Mouse (Mus musculus): ENCODE results near the gene Ssr2. TPM values are rescaled to one million over a fixed set of nuclear protein-coding genes. Genes with fewer than 3 reads are reported as not detected.
"Not testable (repeated sequence)": the region's sequence is repeated elsewhere in the genome, so short reads cannot be mapped to it uniquely, and the experiment has no call there.

Gene Ssr2
- total and polyA plus RNA-seq, 3 experiments, result 65.3 to 80.0 (median 67.6) TPM

DNA sequence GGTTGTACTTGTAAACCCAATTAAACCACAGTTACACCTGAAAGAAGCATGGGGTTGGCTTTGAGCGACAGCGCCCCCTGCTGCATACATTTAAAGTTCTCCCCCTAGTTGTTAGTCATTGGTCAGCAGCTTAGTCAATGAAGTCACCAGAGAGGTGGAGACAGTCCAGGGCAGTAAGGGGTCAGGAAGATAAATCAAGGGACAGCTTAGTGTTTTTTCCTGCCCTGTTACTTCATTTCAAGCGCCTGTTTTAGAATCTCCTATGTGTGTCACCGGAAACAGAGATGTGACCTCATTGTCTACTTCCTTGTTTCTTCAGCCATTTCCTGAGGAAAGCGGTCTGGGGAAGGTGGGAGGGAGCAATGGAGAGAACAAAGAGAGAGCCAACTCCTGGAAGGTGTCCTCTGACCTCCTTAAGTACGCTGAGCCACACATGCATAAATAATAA, 28.1 kb downstream of the Ssr2 start:
- H3K4me3 ChIP-seq, result no peak overlapping the region
- 14% methylated on average over 6 of the region's 6 CpGs for WGBS

GRCm38 (mm10) chr3:88604863-88605262, 29.2 kb downstream of the Ssr2 start:
- H3K36me3 ChIP-seq (ENCODE audit: control insufficient read depth, insufficient read depth, low read length), result no peaks in the 10 kb centered on the region
- intact Hi-C loops (cut with DNase I), result no loop called here
- H3K4me3 ChIP-seq, result no peak overlapping the region
- H3K9ac ChIP-seq (ENCODE audit: low read depth, low read length), result no peak overlapping the region
- H3K4me1 ChIP-seq (ENCODE audit: control insufficient read depth, insufficient read depth, low read length), result peaks cover 4% of the 10 kb centered on the region
- TF ChIP-seq EP300 (IDR thresholded peaks at IDR 0.05; ENCODE audit: insufficient read depth, low read depth, low read length), result no peak
- no peak for TF ChIP-seq POLR2A (IDR thresholded peaks at IDR 0.05; ENCODE audit: insufficient read depth, low read depth, low read length)
- no peak for TF ChIP-seq CTCF (IDR thresholded peaks at IDR 0.05)
- DNase-seq, result no peak
- WGBS, result 92% methylated on average over 7 of the region's 7 CpGs
- no peaks in the 10 kb centered on the region for H3K27me3 ChIP-seq (ENCODE audit: control insufficient read depth, insufficient read depth, low read length)
- H3K79me2 ChIP-seq (replicated peaks; ENCODE audit: control insufficient read depth, insufficient read depth, low read length), result no peaks in the 10 kb centered on the region
- no peak overlapping the region for H3K27ac ChIP-seq

More for the DNA sequence above, 28.1 kb downstream of the Ssr2 start:
- intact Hi-C loops (cut with DNase I), result no loop called here
- TF ChIP-seq CTCF (IDR thresholded peaks at IDR 0.05) (peak; percentile 93), POLR2A (IDR thresholded peaks at IDR 0.05; ENCODE audit: insufficient read depth, low read depth, low read length) (no peak), EP300 (IDR thresholded peaks at IDR 0.05; ENCODE audit: insufficient read depth, low read depth, low read length) (0 out of 2 replicates have a peak, but pooled peaks have one; percentile 31)
- peak; percentile 75 to 76 for DNase-seq
- no peaks in the 10 kb centered on the region for H3K27me3 ChIP-seq (ENCODE audit: control insufficient read depth, insufficient read depth, low read length)
- peak overlapping the region; percentile 65 for H3K27ac ChIP-seq
- H3K4me1 ChIP-seq (ENCODE audit: control insufficient read depth, insufficient read depth, low read length), result peaks cover 3% of the 10 kb centered on the region
- H3K9ac ChIP-seq (ENCODE audit: low read depth, low read length), result no peak overlapping the region
- H3K36me3 ChIP-seq (ENCODE audit: control insufficient read depth, insufficient read depth, low read length), result no peaks in the 10 kb centered on the region
- no peaks in the 10 kb centered on the region for H3K79me2 ChIP-seq (replicated peaks; ENCODE audit: control insufficient read depth, insufficient read depth, low read length)

GRCm38 (mm10) chr3:88605666-88606065, 30.0 kb downstream of the Ssr2 start, which contains the start of gene Arhgef2:
Gene Arhgef2, plus strand, starts transcription at chr3:88605966.
- intact Hi-C loops (cut with DNase I), result loop anchor here (2.0 kb wide), 2 partner anchors 17 to 27 kb away; no protein-coding TSS in a partner anchor
- not testable (repeated sequence) for DNase-seq; H3K36me3 ChIP-seq (ENCODE audit: control insufficient read depth, insufficient read depth, low read length); H3K4me1 ChIP-seq (ENCODE audit: control insufficient read depth, insufficient read depth, low read length); H3K79me2 ChIP-seq (replicated peaks; ENCODE audit: control insufficient read depth, insufficient read depth, low read length); H3K9ac ChIP-seq (ENCODE audit: low read depth, low read length); H3K27me3 ChIP-seq (ENCODE audit: control insufficient read depth, insufficient read depth, low read length); H3K4me3 ChIP-seq; H3K27ac ChIP-seq
- 85% methylated on average over 2 of the region's 2 CpGs for WGBS

GRCm38 (mm10) chr3:88607065-88607757, 31.5 kb downstream of the Ssr2 start:
- Histone ChIP-seq H3K4me3 (peak overlapping the region; percentile 41), H3K79me2 (replicated peaks; ENCODE audit: control insufficient read depth, insufficient read depth, low read length) (no peaks in the 10 kb centered on the region), H3K4me1 (ENCODE audit: control insufficient read depth, insufficient read depth, low read length) (peaks cover 4% of the 10 kb centered on the region), H3K9ac (ENCODE audit: low read depth, low read length) (peak overlapping the region; percentile 58), H3K27me3 (ENCODE audit: control insufficient read depth, insufficient read depth, low read length) (no peaks in the 10 kb centered on the region), H3K36me3 (ENCODE audit: control insufficient read depth, insufficient read depth, low read length) (no peaks in the 10 kb centered on the region), H3K27ac (peak overlapping the region; percentile 83)
- peak; percentile 89 to 93 for DNase-seq
- WGBS, result under 1% methylated on average over 20 of the region's 20 CpGs
- intact Hi-C loops (cut with DNase I), result loop anchor here (1.0 to 2.0 kb wide), 3 partner anchors 16 to 33 kb away; no protein-coding TSS in a partner anchor
- peak; percentile 37; the same call in 1 of the 2 replicates for TF ChIP-seq POLR2A (IDR thresholded peaks at IDR 0.05; ENCODE audit: insufficient read depth, low read depth, low read length)
- no peak; the same call in 1 of the 2 replicates for TF ChIP-seq CTCF (IDR thresholded peaks at IDR 0.05)
- TF ChIP-seq EP300 (IDR thresholded peaks at IDR 0.05; ENCODE audit: insufficient read depth, low read depth, low read length), result peak; percentile 97

- H3K4me1 ChIP-seq (ENCODE audit: control insufficient read depth, insufficient read depth, low read length), result peaks cover 4% of the 10 kb centered on the region
- no peak for DNase-seq
- peak overlapping the region; percentile 58 for H3K9ac ChIP-seq (ENCODE audit: low read depth, low read length)
- 22% methylated on average over 10 of the region's 10 CpGs for WGBS
- no peaks in the 10 kb centered on the region for H3K79me2 ChIP-seq (replicated peaks; ENCODE audit: control insufficient read depth, insufficient read depth, low read length)
- H3K36me3 ChIP-seq (ENCODE audit: control insufficient read depth, insufficient read depth, low read length), result no peaks in the 10 kb centered on the region
- peak overlapping the region; percentile 41 for H3K4me3 ChIP-seq
- intact Hi-C loops (cut with DNase I), result loop anchor here (1.0 to 2.0 kb wide), 3 partner anchors 15 to 33 kb away; no protein-coding TSS in a partner anchor
- no peak for TF ChIP-seq CTCF (IDR thresholded peaks at IDR 0.05)
- TF ChIP-seq EP300 (IDR thresholded peaks at IDR 0.05; ENCODE audit: insufficient read depth, low read depth, low read length), result no peak
- TF ChIP-seq POLR2A (IDR thresholded peaks at IDR 0.05; ENCODE audit: insufficient read depth, low read depth, low read length), result no peak
- peak overlapping the region; percentile 83 for H3K27ac ChIP-seq
- no peaks in the 10 kb centered on the region for H3K27me3 ChIP-seq (ENCODE audit: control insufficient read depth, insufficient read depth, low read length)
Measured at GRCm38 (mm10) chr3:88607758-88608138, 32.1 kb downstream of the Ssr2 start.

DNA sequence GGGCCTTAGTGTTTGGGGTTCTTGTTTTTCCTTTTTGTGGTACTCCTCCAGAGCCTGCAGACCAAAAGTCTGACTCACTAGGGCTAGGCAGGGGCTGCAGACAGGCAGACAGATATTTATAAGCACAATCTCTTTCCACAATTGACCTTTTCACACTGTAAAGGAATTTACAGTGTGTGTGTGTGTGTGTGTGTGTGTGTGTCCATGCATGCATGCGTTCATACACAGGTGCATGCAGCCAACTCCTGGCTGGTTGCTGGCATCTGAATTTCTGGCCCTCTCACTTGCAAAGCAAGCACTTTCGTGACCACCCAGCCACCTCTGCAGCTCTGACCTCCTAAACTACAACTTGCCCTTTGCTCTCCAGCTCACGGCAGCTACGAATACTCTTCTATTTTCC, 33.4 kb downstream of the Ssr2 start:
- intact Hi-C loops (cut with DNase I), result no loop called here
- no peaks in the 10 kb centered on the region for H3K36me3 ChIP-seq (ENCODE audit: control insufficient read depth, insufficient read depth, low read length)
- no peak overlapping the region for H3K27ac ChIP-seq
- no peak for TF ChIP-seq EP300 (IDR thresholded peaks at IDR 0.05; ENCODE audit: insufficient read depth, low read depth, low read length)
- TF ChIP-seq CTCF (IDR thresholded peaks at IDR 0.05), result no peak
- no peak for TF ChIP-seq POLR2A (IDR thresholded peaks at IDR 0.05; ENCODE audit: insufficient read depth, low read depth, low read length)
- DNase-seq, result no peak
- H3K4me3 ChIP-seq, result no peak overlapping the region
- WGBS, result 55% methylated on average over 4 of the region's 4 CpGs
- no peaks in the 10 kb centered on the region for H3K79me2 ChIP-seq (replicated peaks; ENCODE audit: control insufficient read depth, insufficient read depth, low read length)
- no peak overlapping the region for H3K9ac ChIP-seq (ENCODE audit: low read depth, low read length)
- no peaks in the 10 kb centered on the region for H3K27me3 ChIP-seq (ENCODE audit: control insufficient read depth, insufficient read depth, low read length)
- peaks cover 2% of the 10 kb centered on the region for H3K4me1 ChIP-seq (ENCODE audit: control insufficient read depth, insufficient read depth, low read length)

All from heart, adult 2 months (tissue).